Mouse (Mus musculus): ENCODE measurements around the gene Rhbdl1. TPM values are rescaled to one million over a fixed set of nuclear protein-coding genes. Genes with fewer than 3 reads are reported as not detected.
"Not testable (repeated sequence)": the region's sequence is repeated elsewhere in the genome, so short reads cannot be mapped to it uniquely, and the experiment has no call there.

Rhbdl1 gene
- polyA plus RNA-seq, 1 experiment from 2014 or later: 11.2 TPM

- Histone ChIP-seq H3K4me2 (no peak overlapping the region), H3K4me1 (peaks cover 38% of the 10 kb centered on the region), H3K4me3 (no peak overlapping the region), H3K27ac (no peak overlapping the region), H3K36me3 (ENCODE audit: poor library complexity, severe bottlenecking) (peaks cover 40% of the 10 kb centered on the region), H3K27me3 (no peaks in the 10 kb centered on the region), H3K9ac (no peak overlapping the region), H3K9me3 (replicated peaks) (no peaks in the 10 kb centered on the region)
- ATAC-seq: no peak
- 92% methylated on average over 32 of the region's 32 CpGs for WGBS
Measured at GRCm38 (mm10) chr17:25877741-25878610, 40.9 kb upstream of the Rhbdl1 start.

- no peak overlapping the region for H3K4me3 ChIP-seq
- H3K27ac ChIP-seq: no peak overlapping the region
- H3K4me1 ChIP-seq: peaks cover 38% of the 10 kb centered on the region
- ATAC-seq: no peak
- H3K4me2 ChIP-seq: peak overlapping the region; percentile 89; the same call in 1 of the 2 replicates
- H3K9me3 ChIP-seq (replicated peaks): no peaks in the 10 kb centered on the region
- WGBS: 96% methylated on average over 3 of the region's 3 CpGs
- peaks cover 31% of the 10 kb centered on the region for H3K36me3 ChIP-seq (ENCODE audit: poor library complexity, severe bottlenecking)
- no peaks in the 10 kb centered on the region for H3K27me3 ChIP-seq
- no peak overlapping the region for H3K9ac ChIP-seq
Measured at GRCm38 (mm10) chr17:25877025-25877424, 39.9 kb upstream of the Rhbdl1 start.

DNA sequence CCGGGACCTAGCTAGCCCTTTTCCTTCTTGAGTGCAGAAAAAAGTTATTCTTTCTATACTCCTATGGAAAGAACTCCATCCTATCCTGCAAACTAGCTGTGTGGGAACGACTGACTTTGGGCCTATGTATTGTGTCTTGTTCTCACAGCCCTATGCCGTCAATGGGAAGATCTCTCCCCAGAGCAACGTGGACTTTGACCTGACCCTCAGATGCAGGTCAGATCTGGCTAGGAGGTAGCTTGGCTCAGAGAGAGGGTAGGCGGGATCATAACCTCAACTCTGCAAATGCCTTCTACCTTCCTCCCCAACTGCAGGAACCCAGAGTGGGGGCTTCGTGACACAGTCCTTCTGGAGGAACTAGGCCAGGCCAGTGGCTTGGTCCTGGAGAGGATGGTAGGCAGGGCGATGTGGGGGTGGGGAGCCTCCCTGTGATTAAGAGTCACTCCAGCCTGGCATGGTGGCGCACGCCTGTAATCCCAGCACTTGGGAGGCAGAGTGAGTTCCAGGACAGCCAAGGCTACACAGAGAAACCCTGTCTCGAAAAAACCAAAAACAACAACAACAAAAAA is 39.3 kb upstream of the Rhbdl1 start:
- H3K9ac ChIP-seq: peak overlapping the region; percentile 83
- 68% methylated on average over 10 of the region's 10 CpGs for WGBS
- H3K27ac ChIP-seq: peak overlapping the region; percentile 96; the same call in 1 of the 2 replicates
- no peaks in the 10 kb centered on the region for H3K27me3 ChIP-seq
- H3K4me1 ChIP-seq: peaks cover 38% of the 10 kb centered on the region
- H3K4me3 ChIP-seq: peak overlapping the region; percentile 68
- peak overlapping the region; percentile 89 for H3K4me2 ChIP-seq
- H3K36me3 ChIP-seq (ENCODE audit: poor library complexity, severe bottlenecking): peaks cover 26% of the 10 kb centered on the region
- ATAC-seq: no peak
- H3K9me3 ChIP-seq (replicated peaks): no peaks in the 10 kb centered on the region

- H3K4me2 ChIP-seq: peak overlapping the region; percentile 89
- no peaks in the 10 kb centered on the region for H3K27me3 ChIP-seq
- under 1% methylated on average over 59 of the region's 59 CpGs for WGBS
Measured at GRCm38 (mm10) chr17:25875171-25876136, 38.4 kb upstream of the Rhbdl1 start.

GRCm38 (mm10) chr17:25874721-25875170 is 37.7 kb upstream of the Rhbdl1 start, which contains the start of gene Mettl26:
Gene Mettl26 (plus strand): TSS chr17:25875074.
- H3K9ac ChIP-seq: peak within 1 kb of the TSS; percentile 83
- peaks cover 23% of the 10 kb centered on the region for H3K36me3 ChIP-seq (ENCODE audit: poor library complexity, severe bottlenecking)
- ATAC-seq: peak; percentile 82
- H3K4me3 ChIP-seq: peak within 1 kb of the TSS; percentile 68
- peaks cover 22% of the 10 kb centered on the region for H3K4me1 ChIP-seq
- H3K27ac ChIP-seq: peak within 1 kb of the TSS; percentile 96
- no peaks in the 10 kb centered on the region for H3K27me3 ChIP-seq
- under 1% methylated on average over 25 of the region's 25 CpGs for WGBS
- H3K4me2 ChIP-seq: peak within 1 kb of the TSS; percentile 89
- H3K9me3 ChIP-seq (replicated peaks): no peaks in the 10 kb centered on the region

More at GRCm38 (mm10) chr17:25875171-25876136, 38.4 kb upstream of the Rhbdl1 start:
- ATAC-seq: peak; percentile 94
- Histone ChIP-seq H3K4me1 (peaks cover 28% of the 10 kb centered on the region), H3K9me3 (replicated peaks) (no peaks in the 10 kb centered on the region), H3K9ac (peak overlapping the region; percentile 83), H3K36me3 (ENCODE audit: poor library complexity, severe bottlenecking) (peaks cover 24% of the 10 kb centered on the region), H3K27ac (peak overlapping the region; percentile 96), H3K4me3 (peak overlapping the region; percentile 68)

- H3K4me2 ChIP-seq: peak overlapping the region; percentile 89
- peak overlapping the region; percentile 68 for H3K4me3 ChIP-seq
- H3K27ac ChIP-seq: peak overlapping the region; percentile 82
- no peak for ATAC-seq
- H3K27me3 ChIP-seq: no peaks in the 10 kb centered on the region
- H3K9me3 ChIP-seq (replicated peaks): no peaks in the 10 kb centered on the region
- peak overlapping the region; percentile 67 for H3K9ac ChIP-seq
- WGBS: 3% methylated on average over 14 of the region's 14 CpGs
- H3K4me1 ChIP-seq: peaks cover 22% of the 10 kb centered on the region
- H3K36me3 ChIP-seq (ENCODE audit: poor library complexity, severe bottlenecking): peaks cover 18% of the 10 kb centered on the region
Measured at GRCm38 (mm10) chr17:25874148-25874720, 37.1 kb upstream of the Rhbdl1 start.

DNA sequence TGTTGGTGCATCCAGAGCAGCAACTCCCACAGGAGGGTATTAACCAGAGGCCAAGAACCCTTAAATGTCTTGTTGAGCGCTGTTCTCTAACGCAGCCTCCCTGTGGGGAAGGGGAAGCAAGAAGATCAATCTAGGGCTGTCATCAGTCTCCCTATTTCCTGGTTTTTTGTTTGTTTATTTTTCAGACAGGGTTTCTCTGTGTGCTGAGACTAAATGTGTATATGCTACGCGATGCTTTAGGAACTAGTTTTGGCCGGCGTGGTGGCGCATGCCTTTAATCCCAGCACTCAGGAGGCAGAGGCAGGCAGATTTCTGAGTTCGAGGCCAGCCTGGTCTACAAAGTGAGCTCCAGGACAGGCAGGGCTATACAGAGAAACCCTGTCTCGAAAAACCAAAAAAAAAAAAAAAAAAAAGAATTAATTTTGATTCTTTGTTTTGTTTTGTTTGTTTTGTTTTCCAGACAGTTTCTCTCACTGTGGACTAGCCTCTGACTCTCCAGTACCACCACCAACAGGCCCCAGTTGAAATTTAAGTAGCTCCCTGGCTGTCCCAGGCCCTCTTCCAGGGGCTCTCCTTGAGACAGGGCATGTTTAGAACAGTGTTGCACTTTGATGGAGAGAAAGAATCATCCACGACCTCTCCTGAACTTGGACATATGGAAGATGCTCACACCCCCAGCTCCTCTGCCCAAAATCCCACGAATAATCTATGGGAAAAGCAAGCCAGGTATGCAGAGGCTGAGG is 36.5 kb upstream of the Rhbdl1 start:
- H3K9ac ChIP-seq: peak overlapping the region; percentile 67; the same call in 1 of the 2 replicates
- H3K4me2 ChIP-seq: peak overlapping the region; percentile 89
- no peaks in the 10 kb centered on the region for H3K9me3 ChIP-seq (replicated peaks)
- ATAC-seq: no peak
- no peaks in the 10 kb centered on the region for H3K27me3 ChIP-seq
- peak overlapping the region; percentile 82 for H3K27ac ChIP-seq
- H3K36me3 ChIP-seq (ENCODE audit: poor library complexity, severe bottlenecking): peaks cover 11% of the 10 kb centered on the region
- 80% methylated on average over 11 of the region's 11 CpGs for WGBS
- peaks cover 28% of the 10 kb centered on the region for H3K4me1 ChIP-seq
- peak overlapping the region; percentile 68; the same call in 1 of the 2 replicates for H3K4me3 ChIP-seq

GRCm38 (mm10) chr17:25872676-25873075 is 35.6 kb upstream of the Rhbdl1 start:
- H3K27ac ChIP-seq: no peak overlapping the region
- H3K27me3 ChIP-seq: no peaks in the 10 kb centered on the region
- H3K36me3 ChIP-seq (ENCODE audit: poor library complexity, severe bottlenecking): peaks cover 2% of the 10 kb centered on the region
- H3K4me2 ChIP-seq: no peak overlapping the region
- H3K4me1 ChIP-seq: peaks cover 35% of the 10 kb centered on the region
- H3K9ac ChIP-seq: no peak overlapping the region
- no peak for ATAC-seq
- 84% methylated on average over 3 of the region's 3 CpGs for WGBS
- H3K4me3 ChIP-seq: no peak overlapping the region
- H3K9me3 ChIP-seq (replicated peaks): no peaks in the 10 kb centered on the region

GRCm38 (mm10) chr17:25871566-25871965 is 34.5 kb upstream of the Rhbdl1 start:
- not testable (repeated sequence) for H3K4me2 ChIP-seq; H3K9ac ChIP-seq; H3K27ac ChIP-seq; H3K36me3 ChIP-seq (ENCODE audit: poor library complexity, severe bottlenecking); ATAC-seq; H3K9me3 ChIP-seq (replicated peaks); H3K27me3 ChIP-seq; H3K4me3 ChIP-seq
- peaks cover 32% of the 10 kb centered on the region for H3K4me1 ChIP-seq

DNA sequence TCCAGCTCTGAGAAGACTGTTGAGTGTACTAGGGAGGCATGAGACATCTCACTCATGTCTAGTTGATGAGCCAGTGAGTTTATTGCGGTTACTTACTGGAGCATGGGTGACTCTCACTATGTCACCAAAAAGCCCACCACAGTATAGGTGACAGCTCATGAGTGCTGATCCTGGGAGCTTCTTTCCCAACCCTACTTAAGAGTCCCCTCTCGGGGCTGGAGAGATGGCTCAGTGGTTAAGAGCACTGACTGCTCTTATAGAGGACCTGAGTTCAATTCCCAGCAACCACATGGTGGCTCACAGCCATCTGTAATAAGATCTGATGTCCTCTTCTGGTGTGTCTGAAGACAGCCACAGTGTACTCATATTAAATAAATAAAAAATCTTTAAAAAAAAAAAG is 32.9 kb upstream of the Rhbdl1 start:
- Histone ChIP-seq H3K4me3 (no peak overlapping the region), H3K27me3 (no peaks in the 10 kb centered on the region), H3K36me3 (ENCODE audit: poor library complexity, severe bottlenecking) (no peaks in the 10 kb centered on the region), H3K9me3 (replicated peaks) (no peaks in the 10 kb centered on the region), H3K27ac (no peak overlapping the region), H3K9ac (no peak overlapping the region), H3K4me1 (peaks cover 24% of the 10 kb centered on the region), H3K4me2 (no peak overlapping the region)
- WGBS: 90% methylated on average over 2 of the region's 2 CpGs
- ATAC-seq: no peak

- ATAC-seq: no peak
- H3K36me3 ChIP-seq (ENCODE audit: poor library complexity, severe bottlenecking): no peaks in the 10 kb centered on the region
- H3K9me3 ChIP-seq (replicated peaks): no peaks in the 10 kb centered on the region
- 85% methylated on average over 8 of the region's 8 CpGs for WGBS
- H3K27ac ChIP-seq: no peak overlapping the region
- H3K9ac ChIP-seq: no peak overlapping the region
- H3K4me1 ChIP-seq: peaks cover 24% of the 10 kb centered on the region
- H3K4me3 ChIP-seq: no peak overlapping the region
- no peak overlapping the region for H3K4me2 ChIP-seq
- no peaks in the 10 kb centered on the region for H3K27me3 ChIP-seq
Measured at GRCm38 (mm10) chr17:25869498-25869897, 32.4 kb upstream of the Rhbdl1 start.

Data from forebrain, embryonic 13.5 days (tissue).